Mouse (Mus musculus) heart, embryonic 11.5 days (tissue): ENCODE data around the gene Txndc5. TPM values are rescaled to one million over a fixed set of nuclear protein-coding genes. Genes with fewer than 3 reads are reported as not detected.
A peak's percentile ranks its signal among the peaks of the same experiment; 100 is the strongest.

Source experiments
- ATAC-seq: fragments of 200-750 bp; cut with Nextera tagmentation; replicated peaks from 2 replicates; pipeline ENCODE4 v1.8.0; 2017; ENCODE audit warnings: moderate library complexity; ENCODE audit not compliant: insufficient number of reproducible peaks, low FRiP score, low TSS enrichment
- H3K27ac ChIP-seq: fragments of 300-500 bp; sonication (generic); 2 replicates; pipeline ENCODE4 v1.5.1; 2014; ENCODE audit warnings: mild to moderate bottlenecking, low read depth, low read length
- H3K27me3 ChIP-seq: fragments of 300-500 bp; sonication (generic); 2 replicates; pipeline ENCODE4 v1.6.1; 2014; ENCODE audit warnings: mild to moderate bottlenecking, low read length, mixed read lengths; ENCODE audit not compliant: control insufficient read depth, insufficient read depth
- H3K36me3 ChIP-seq: fragments of 300-500 bp; sonication (generic); 2 replicates; pipeline ENCODE4 v1.6.1; 2014; ENCODE audit warnings: mild to moderate bottlenecking, low read length, moderate library complexity, mixed read lengths; ENCODE audit not compliant: control insufficient read depth, insufficient read depth
- H3K4me1 ChIP-seq: fragments of 300-500 bp; sonication (generic); 2 replicates; pipeline ENCODE4 v1.6.1; 2014; ENCODE audit warnings: low read length; ENCODE audit not compliant: control insufficient read depth, insufficient read depth
- H3K4me2 ChIP-seq: fragments of 300-500 bp; sonication (generic); 2 replicates; pipeline ENCODE4 v1.6.1; 2014; ENCODE audit warnings: mild to moderate bottlenecking, moderate library complexity
- H3K4me3 ChIP-seq: fragments of 300-500 bp; sonication (generic); 2 replicates; pipeline ENCODE4 v1.5.1; 2014; ENCODE audit warnings: low read depth, low read length
- H3K9ac ChIP-seq: fragments of 300-500 bp; sonication (generic); 2 replicates; pipeline ENCODE4 v1.6.1; 2014; ENCODE audit warnings: mild to moderate bottlenecking, low read depth, low read length, moderate library complexity
- H3K9me3 ChIP-seq: fragments of 300-500 bp; sonication (generic); replicated peaks from 2 replicates; pipeline ENCODE4 v1.6.1; 2016; ENCODE audit warnings: low read length; ENCODE audit not compliant: control insufficient read depth
- WGBS: fragments of 180-500 bp; shearing (Covaris S2); extraction: QIAGEN DNeasy Blood & Tissue Kit; methylation state at CpG from one replicate; pipeline ENCODE4 v1.1.7; 2014; ENCODE audit not compliant: insufficient replicate concordance; 5-methylcytosine and 5-hydroxymethylcytosine counted together
- polyA plus RNA-seq: library from polyadenylated mRNA; unstranded; fragments of >200 nt; fragmentation: Nextera tagmentation; extraction: Ambion mirVana; gene quantifications from 2 replicates; pipeline ENCODE4 v1.2.1, GENCODE M21; 2014

Txndc5 gene
- polyA plus RNA-seq, 1 experiment from 2014 or later: 205 TPM

- no peak overlapping the region for H3K9ac ChIP-seq
- WGBS: 71% methylated on average over 5 of the region's 5 CpGs
- ATAC-seq: no peak
These were observed 57.7 kb downstream of the Txndc5 start for GRCm38 (mm10) chr13:38470882-38471281.

GRCm38 (mm10) chr13:38463410-38463809 is 65.2 kb downstream of the Txndc5 start:
- H3K27ac ChIP-seq: no peak overlapping the region
- H3K4me3 ChIP-seq: no peak overlapping the region
- no peak overlapping the region for H3K9ac ChIP-seq
- no peak for ATAC-seq
- H3K27me3 ChIP-seq: no peaks in the 10 kb centered on the region
- H3K9me3 ChIP-seq: no peaks in the 10 kb centered on the region
- no peak overlapping the region for H3K4me2 ChIP-seq
- H3K36me3 ChIP-seq: no peaks in the 10 kb centered on the region
- H3K4me1 ChIP-seq: no peaks in the 10 kb centered on the region
- 69% methylated on average over 1 of the region's 1 CpGs for WGBS

More at GRCm38 (mm10) chr13:38470882-38471281, 57.7 kb downstream of the Txndc5 start:
- Histone ChIP-seq H3K27me3 (no peaks in the 10 kb centered on the region), H3K4me2 (no peak overlapping the region), H3K36me3 (no peaks in the 10 kb centered on the region), H3K27ac (no peak overlapping the region), H3K4me3 (no peak overlapping the region), H3K4me1 (no peaks in the 10 kb centered on the region), H3K9me3 (no peaks in the 10 kb centered on the region)

- H3K36me3 ChIP-seq: no peaks in the 10 kb centered on the region
- H3K27me3 ChIP-seq: no peaks in the 10 kb centered on the region
- no peak overlapping the region for H3K4me3 ChIP-seq
- WGBS: 81% methylated on average over 5 of the region's 5 CpGs
- no peak for ATAC-seq
- no peak overlapping the region for H3K9ac ChIP-seq
- peaks cover 9% of the 10 kb centered on the region; the same call in 1 of the 2 replicates for H3K4me1 ChIP-seq
- H3K4me2 ChIP-seq: no peak overlapping the region
- H3K9me3 ChIP-seq: no peaks in the 10 kb centered on the region
- peak overlapping the region; percentile 55; the same call in 1 of the 2 replicates for H3K27ac ChIP-seq
These were observed 77.2 kb downstream of the Txndc5 start for GRCm38 (mm10) chr13:38451446-38451845.

Other genes with a start within 250 kb of the Txndc5 start
- 2.6 and 3.1 TPM in 2 replicates for gene Bmp6, start 183.7 kb downstream of the Txndc5 start, polyA plus RNA-seq
- gene Bloc1s5, start 106.3 kb upstream of the Txndc5 start, polyA plus RNA-seq: 17.9 and 18.9 TPM in 2 replicates
- gene Eef1e1, start 130.2 kb upstream of the Txndc5 start, polyA plus RNA-seq: 42.7 and 45.2 TPM in 2 replicates